Mouse (Mus musculus): ENCODE measurements around the gene Mfng. TPM values are rescaled to one million over a fixed set of nuclear protein-coding genes. Genes with fewer than 3 reads are reported as not detected.

Gene Mfng
- 3.4 and 3.7 TPM in 2 replicates for polyA plus RNA-seq (2012; rRNA removed)
- polyA plus RNA-seq (2014; fragmentation: Nextera tagmentation; extraction: Ambion mirVana), result 2.9 and 3.6 TPM in 2 replicates

DNA sequence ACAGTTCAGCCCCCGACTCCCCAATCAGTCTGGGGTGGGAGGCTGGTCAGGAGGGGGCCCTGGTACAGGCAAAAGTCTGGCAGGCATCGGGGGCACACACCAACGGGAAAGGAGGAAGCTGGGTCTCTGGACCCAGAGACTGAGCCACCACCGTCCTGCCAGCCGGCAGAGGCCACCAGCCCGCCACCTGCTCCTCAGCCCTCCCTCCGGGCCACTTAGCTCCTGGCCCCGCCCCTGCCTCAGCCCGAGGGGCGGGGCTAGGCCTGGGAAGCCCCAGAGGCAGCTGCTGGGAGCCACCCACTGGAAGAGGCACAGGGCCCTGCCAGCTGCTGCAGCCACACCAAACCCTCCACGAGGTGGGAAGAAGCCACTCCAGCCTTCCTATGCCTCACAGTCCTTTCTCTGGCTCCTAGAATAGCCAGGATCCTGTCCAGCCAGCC is at the start of gene Mfng:
Mfng (minus strand) TSS at position 186 of the 440 bp plus-strand sequence.
- no peaks in the 10 kb centered on the region for H3K27me3 ChIP-seq (ENCODE audit: control insufficient read depth, insufficient read depth, low read length)
- ATAC-seq (ENCODE audit: insufficient read depth), result peak; percentile 74
- H3K4me3 ChIP-seq (ENCODE audit: insufficient read depth in 1 of 2, low read depth in 2 of 2, low read length in 2 of 2), result peak within 1 kb of the TSS; percentile 44 to 45
- no peaks in the 10 kb centered on the region for H3K36me3 ChIP-seq (replicated peaks; ENCODE audit: control insufficient read depth, insufficient read depth, low read depth)
- TF ChIP-seq EP300 (IDR thresholded peaks at IDR 0.05; ENCODE audit: low read depth) (no peak), CTCF (IDR thresholded peaks at IDR 0.05; ENCODE audit: low read depth) (no peak)
- 3% methylated on average over 11 of the region's 11 CpGs for WGBS (ENCODE audit: insufficient replicate concordance)
- H3K27ac ChIP-seq, result no peak within 1 kb of the TSS
- DNase-seq (ENCODE audit: low read depth in 3 of 3, low spot score in 3 of 3), result peak; percentile 47 to 69 (median 62)
- H3K9me3 ChIP-seq (ENCODE audit: control insufficient read depth, low read length), result no peaks in the 10 kb centered on the region
- peak within 1 kb of the TSS; percentile 75 for H3K4me2 ChIP-seq (ENCODE audit: low read depth)
- peaks cover 0 to 7% of the 10 kb centered on the region in 2 experiments; a peak in 2 of 4 replicates for H3K4me1 ChIP-seq (replicated peaks; ENCODE audit: control insufficient read depth in 2 of 2, insufficient read depth in 2 of 2, low read length in 1 of 2)
- peak within 1 kb of the TSS; percentile 41 for H3K9ac ChIP-seq (replicated peaks)

DNA sequence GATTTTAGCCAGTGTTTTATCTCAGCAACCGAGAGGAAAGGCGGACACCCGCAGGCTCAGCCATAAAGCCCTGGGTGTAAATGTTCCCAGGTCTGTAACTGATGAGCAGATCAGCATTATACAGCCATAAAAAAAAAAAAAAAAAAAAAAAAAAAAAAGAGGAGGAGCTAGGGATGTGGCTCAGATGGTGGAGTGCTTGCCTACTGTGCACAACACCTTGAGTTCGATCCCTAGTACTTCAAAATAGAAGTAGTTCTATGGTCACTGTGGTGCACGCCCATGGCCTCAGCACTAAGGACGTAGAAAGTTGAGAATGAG is 42.8 kb upstream of the Mfng start:
- no peaks in the 10 kb centered on the region for H3K36me3 ChIP-seq (replicated peaks; ENCODE audit: control insufficient read depth, insufficient read depth, low read depth)
- no peak overlapping the region for H3K27ac ChIP-seq
- ATAC-seq (ENCODE audit: insufficient read depth), result no peak
- TF ChIP-seq EP300 (IDR thresholded peaks at IDR 0.05; ENCODE audit: low read depth) (no peak), CTCF (IDR thresholded peaks at IDR 0.05; ENCODE audit: low read depth) (no peak)
- WGBS (ENCODE audit: insufficient replicate concordance), result 22% methylated on average over 6 of the region's 6 CpGs
- no peak overlapping the region for H3K9ac ChIP-seq (replicated peaks)
- peaks cover 3 to 7% of the 10 kb centered on the region in 2 experiments; a peak in 3 of 4 replicates for H3K4me1 ChIP-seq (replicated peaks; ENCODE audit: control insufficient read depth in 2 of 2, insufficient read depth in 2 of 2, low read length in 1 of 2)
- no peaks in the 10 kb centered on the region for H3K9me3 ChIP-seq (ENCODE audit: control insufficient read depth, low read length)
- H3K27me3 ChIP-seq (ENCODE audit: control insufficient read depth, insufficient read depth, low read length), result no peaks in the 10 kb centered on the region
- no peak for DNase-seq (ENCODE audit: low read depth in 3 of 3, low spot score in 3 of 3)
- no peak overlapping the region for H3K4me3 ChIP-seq (ENCODE audit: insufficient read depth in 1 of 2, low read depth in 2 of 2, low read length in 2 of 2)
- no peak overlapping the region for H3K4me2 ChIP-seq (ENCODE audit: low read depth)

- no peak for ATAC-seq (ENCODE audit: insufficient read depth)
- no peak overlapping the region for H3K9ac ChIP-seq (replicated peaks)
- no peaks in the 10 kb centered on the region for H3K27me3 ChIP-seq (ENCODE audit: control insufficient read depth, insufficient read depth, low read length)
- no peaks in the 10 kb centered on the region for H3K9me3 ChIP-seq (ENCODE audit: control insufficient read depth, low read length)
- H3K4me1 ChIP-seq (replicated peaks; ENCODE audit: control insufficient read depth in 2 of 2, insufficient read depth in 2 of 2, low read length in 1 of 2), result peaks cover 3 to 7% of the 10 kb centered on the region in 2 experiments; a peak in 3 of 4 replicates
- no peak overlapping the region for H3K4me3 ChIP-seq (ENCODE audit: insufficient read depth in 1 of 2, low read depth in 2 of 2, low read length in 2 of 2)
- no peak for TF ChIP-seq EP300 (IDR thresholded peaks at IDR 0.05; ENCODE audit: low read depth)
- TF ChIP-seq CTCF (IDR thresholded peaks at IDR 0.05; ENCODE audit: low read depth), result no peak
- H3K27ac ChIP-seq, result no peak overlapping the region
- DNase-seq (ENCODE audit: low read depth in 3 of 3, low spot score in 3 of 3), result no peak
- H3K36me3 ChIP-seq (replicated peaks; ENCODE audit: control insufficient read depth, insufficient read depth, low read depth), result no peaks in the 10 kb centered on the region
- H3K4me2 ChIP-seq (ENCODE audit: low read depth), result no peak overlapping the region
- WGBS (ENCODE audit: insufficient replicate concordance), result 20% methylated on average over 11 of the region's 11 CpGs
These were observed 42.2 kb upstream of the Mfng start for GRCm38 (mm10) chr15:78815314-78816073.

DNA sequence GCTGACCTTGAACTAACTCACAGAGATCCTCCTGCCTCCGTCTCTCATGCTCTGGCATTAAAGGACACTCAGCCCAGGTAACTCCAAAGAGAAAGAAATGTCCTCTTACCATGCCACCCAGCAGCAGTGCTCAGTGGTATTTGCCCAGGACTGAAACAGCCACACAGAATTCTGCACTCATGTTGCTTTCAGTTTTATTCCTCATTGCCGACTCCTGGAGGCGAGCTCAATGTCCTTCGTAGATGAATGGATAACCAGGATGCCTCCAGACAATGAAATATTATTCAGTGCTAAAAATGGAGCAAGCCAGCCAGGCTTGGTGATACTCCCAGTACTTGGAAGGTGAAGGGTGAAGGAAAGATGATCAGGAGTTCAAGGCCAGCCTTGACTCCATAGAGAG is 40.3 kb upstream of the Mfng start:
- TF ChIP-seq CTCF (IDR thresholded peaks at IDR 0.05; ENCODE audit: low read depth) (no peak), EP300 (IDR thresholded peaks at IDR 0.05; ENCODE audit: low read depth) (no peak)
- H3K9me3 ChIP-seq (ENCODE audit: control insufficient read depth, low read length), result no peaks in the 10 kb centered on the region
- DNase-seq (ENCODE audit: low read depth in 3 of 3, low spot score in 3 of 3) (no peak), ATAC-seq (ENCODE audit: insufficient read depth) (no peak)
- peaks cover 3 to 7% of the 10 kb centered on the region in 2 experiments; a peak in 3 of 4 replicates for H3K4me1 ChIP-seq (replicated peaks; ENCODE audit: control insufficient read depth in 2 of 2, insufficient read depth in 2 of 2, low read length in 1 of 2)
- no peaks in the 10 kb centered on the region for H3K27me3 ChIP-seq (ENCODE audit: control insufficient read depth, insufficient read depth, low read length)
- WGBS (ENCODE audit: insufficient replicate concordance), result 71% methylated on average over 4 of the region's 4 CpGs
- H3K27ac ChIP-seq, result no peak overlapping the region
- no peaks in the 10 kb centered on the region for H3K36me3 ChIP-seq (replicated peaks; ENCODE audit: control insufficient read depth, insufficient read depth, low read depth)
- no peak overlapping the region for H3K4me2 ChIP-seq (ENCODE audit: low read depth)
- no peak overlapping the region for H3K9ac ChIP-seq (replicated peaks)
- H3K4me3 ChIP-seq (ENCODE audit: insufficient read depth in 1 of 2, low read depth in 2 of 2, low read length in 2 of 2), result no peak overlapping the region

- no peak for DNase-seq (ENCODE audit: low read depth in 3 of 3, low spot score in 3 of 3)
- peaks cover 3% of the 10 kb centered on the region for H3K27me3 ChIP-seq (ENCODE audit: control insufficient read depth, insufficient read depth, low read length)
- no peak overlapping the region for H3K4me2 ChIP-seq (ENCODE audit: low read depth)
- peaks cover 0 to under 1% of the 10 kb centered on the region in 2 experiments; a peak in 1 of 4 replicates for H3K4me1 ChIP-seq (replicated peaks; ENCODE audit: control insufficient read depth in 2 of 2, insufficient read depth in 2 of 2, low read length in 1 of 2)
- no peak for ATAC-seq (ENCODE audit: insufficient read depth)
- TF ChIP-seq EP300 (IDR thresholded peaks at IDR 0.05; ENCODE audit: low read depth) (no peak), CTCF (IDR thresholded peaks at IDR 0.05; ENCODE audit: low read depth) (no peak)
- no peak overlapping the region for H3K4me3 ChIP-seq (ENCODE audit: insufficient read depth in 1 of 2, low read depth in 2 of 2, low read length in 2 of 2)
- H3K9ac ChIP-seq (replicated peaks), result no peak overlapping the region
- no peak overlapping the region for H3K27ac ChIP-seq
- 57% methylated on average over 9 of the region's 9 CpGs for WGBS (ENCODE audit: insufficient replicate concordance)
- no peaks in the 10 kb centered on the region for H3K36me3 ChIP-seq (replicated peaks; ENCODE audit: control insufficient read depth, insufficient read depth, low read depth)
- H3K9me3 ChIP-seq (ENCODE audit: control insufficient read depth, low read length), result no peaks in the 10 kb centered on the region
These were observed 36.9 kb upstream of the Mfng start for GRCm38 (mm10) chr15:78810146-78810545.

Data from liver, embryonic 14.5 days (tissue).